Mouse (Mus musculus) embryonic facial prominence, embryonic 15.5 days (tissue): Measurements from ENCODE around the gene Spata2l. TPM values are rescaled to one million over a fixed set of nuclear protein-coding genes. Genes with fewer than 3 reads are reported as not detected.

ENCODE experiments used
- ATAC-seq: fragments of 200-750 bp; cut with Nextera tagmentation; 2 replicates; pipeline ENCODE4 v1.8.0; 2017; ENCODE audit warnings: low read depth, moderate TSS enrichment; ENCODE audit not compliant: insufficient number of reproducible peaks, low FRiP score, low TSS enrichment
- H3K27ac ChIP-seq: fragments of 300-500 bp; sonication (generic); replicated peaks from 2 replicates; pipeline ENCODE4 v1.5.1; 2015; ENCODE audit warnings: mild to moderate bottlenecking, inconsistent platforms
- H3K27me3 ChIP-seq: fragments of 300-500 bp; sonication (generic); 2 replicates; pipeline ENCODE4 v1.6.1; 2015; ENCODE audit warnings: inconsistent platforms
- H3K36me3 ChIP-seq: fragments of 300-500 bp; sonication (generic); 2 replicates; pipeline ENCODE4 v1.6.1; 2015; ENCODE audit warnings: mild to moderate bottlenecking, inconsistent platforms
- H3K4me1 ChIP-seq: fragments of 300-500 bp; sonication (generic); 2 replicates; pipeline ENCODE4 v1.6.1; 2015; ENCODE audit warnings: inconsistent platforms
- H3K4me2 ChIP-seq: fragments of 300-500 bp; sonication (generic); replicated peaks from 2 replicates; pipeline ENCODE4 v1.6.1; 2015; ENCODE audit warnings: mild to moderate bottlenecking, inconsistent platforms
- H3K4me3 ChIP-seq: fragments of 300-500 bp; sonication (generic); replicated peaks from 2 replicates; pipeline ENCODE4 v1.5.1; 2015; ENCODE audit warnings: mild to moderate bottlenecking, inconsistent platforms
- H3K9ac ChIP-seq: fragments of 300-500 bp; sonication (generic); 2 replicates; pipeline ENCODE4 v1.6.1; 2015; ENCODE audit warnings: inconsistent platforms
- H3K9me3 ChIP-seq: fragments of 300-500 bp; sonication (generic); replicated peaks from 2 replicates; pipeline ENCODE4 v1.6.1; 2016; ENCODE audit warnings: inconsistent platforms
- WGBS: fragments of 180-500 bp; shearing (Covaris S2); methylation state at CpG from one replicate; pipeline ENCODE4 v1.1.7; 2015; 5-methylcytosine and 5-hydroxymethylcytosine counted together
- polyA plus RNA-seq: library from polyadenylated mRNA; unstranded; fragments of >200 nt; fragmentation: Nextera tagmentation; extraction: Ambion mirVana; gene quantifications from 2 replicates; pipeline ENCODE4 v1.2.1, GENCODE M21; 2015

The Spata2l gene
- polyA plus RNA-seq, 1 experiment from 2014 or later = 5.7 TPM

DNA sequence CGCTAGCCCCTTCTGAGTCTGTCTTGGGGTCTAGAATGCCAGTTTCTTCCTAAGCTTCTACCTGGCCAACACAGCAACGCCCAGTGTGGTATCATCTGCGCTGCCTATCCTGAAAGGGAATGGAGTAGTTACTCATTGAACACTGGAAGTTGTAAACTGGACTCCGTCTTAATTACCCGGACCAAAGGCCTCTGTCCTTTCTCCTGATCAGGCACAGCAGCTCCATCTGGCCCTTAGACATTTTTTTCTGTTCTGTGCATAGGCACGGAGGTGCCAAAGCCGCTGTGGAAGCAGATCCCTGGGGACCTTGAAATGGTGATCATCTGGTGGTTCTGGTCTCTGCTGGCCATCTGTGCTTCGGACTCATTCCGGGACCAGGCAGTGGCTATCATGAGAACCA, 42.3 kb downstream of the Spata2l start:
- peaks cover 18% of the 10 kb centered on the region for H3K4me1 ChIP-seq
- 89% methylated on average over 9 of the region's 9 CpGs for WGBS
- no peak overlapping the region for H3K4me2 ChIP-seq
- H3K4me3 ChIP-seq = no peak overlapping the region
- H3K27me3 ChIP-seq = no peaks in the 10 kb centered on the region
- no peak overlapping the region for H3K9ac ChIP-seq
- no peaks in the 10 kb centered on the region for H3K9me3 ChIP-seq
- H3K27ac ChIP-seq = no peak overlapping the region
- no peaks in the 10 kb centered on the region for H3K36me3 ChIP-seq
- no peak for ATAC-seq

DNA sequence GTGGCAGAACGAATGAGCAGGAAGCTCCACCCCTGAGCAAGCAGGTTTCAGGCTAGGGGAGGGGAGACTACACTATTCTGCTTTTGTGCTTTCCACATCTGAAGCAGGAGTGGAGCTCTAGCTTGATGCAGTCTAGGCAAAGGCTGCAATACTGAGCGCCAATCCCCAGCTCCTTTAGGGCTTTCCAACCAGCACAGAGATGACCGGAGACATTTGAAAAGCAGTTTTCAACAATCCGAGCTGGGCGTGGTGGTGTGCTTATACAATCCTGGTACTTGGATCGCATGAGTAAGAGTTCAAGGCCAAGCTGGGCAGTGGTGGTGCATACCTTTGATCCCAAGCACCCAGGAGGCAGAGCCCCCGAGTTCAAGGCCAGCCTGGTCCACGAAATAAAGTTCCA, 44.1 kb downstream of the Spata2l start:
- no peak overlapping the region for H3K9ac ChIP-seq
- no peaks in the 10 kb centered on the region for H3K9me3 ChIP-seq
- no peak overlapping the region for H3K4me2 ChIP-seq
- peaks cover 34% of the 10 kb centered on the region for H3K4me1 ChIP-seq
- no peak overlapping the region for H3K4me3 ChIP-seq
- 54% methylated on average over 8 of the region's 8 CpGs for WGBS
- no peaks in the 10 kb centered on the region for H3K27me3 ChIP-seq
- no peak for ATAC-seq
- H3K36me3 ChIP-seq = no peaks in the 10 kb centered on the region
- no peak overlapping the region for H3K27ac ChIP-seq

DNA sequence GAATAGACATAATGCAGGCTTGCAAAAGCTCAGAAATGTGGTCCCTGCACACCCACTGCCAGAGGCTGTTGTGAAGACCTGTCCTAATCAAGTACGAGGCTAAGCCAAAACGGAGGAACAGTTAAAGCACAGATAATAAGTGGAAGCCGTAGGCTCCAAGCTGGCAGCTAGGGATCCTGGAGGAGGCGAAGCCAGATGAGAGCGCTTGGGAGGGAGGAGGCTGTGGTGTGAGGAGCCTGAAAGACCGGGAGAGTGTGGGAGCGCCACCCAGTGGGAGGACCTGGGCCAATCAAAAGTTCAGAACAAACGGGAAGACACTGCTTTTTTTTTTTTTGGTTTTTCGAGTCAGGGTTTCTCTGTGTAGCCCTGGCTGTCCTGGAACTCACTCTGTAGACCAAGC, 45.4 kb downstream of the Spata2l start:
- H3K27ac ChIP-seq = peak overlapping the region; percentile 55; the same call in 1 of the 2 replicates
- no peak for ATAC-seq
- H3K36me3 ChIP-seq = no peaks in the 10 kb centered on the region
- under 1% methylated on average over 9 of the region's 9 CpGs for WGBS
- peaks cover 46% of the 10 kb centered on the region for H3K4me1 ChIP-seq
- 0 out of 2 replicates have a peak overlapping the region, but pooled peaks have one; percentile 18 for H3K4me3 ChIP-seq
- H3K27me3 ChIP-seq = no peaks in the 10 kb centered on the region
- peak overlapping the region; percentile 32; the same call in 1 of the 2 replicates for H3K4me2 ChIP-seq
- H3K9me3 ChIP-seq = no peaks in the 10 kb centered on the region
- H3K9ac ChIP-seq = no peak overlapping the region

GRCm38 (mm10) chr8:123188841-123189240, 47.2 kb downstream of the Spata2l start:
- 55% methylated on average over 7 of the region's 7 CpGs for WGBS
- H3K9me3 ChIP-seq = no peaks in the 10 kb centered on the region
- no peaks in the 10 kb centered on the region for H3K36me3 ChIP-seq
- H3K4me2 ChIP-seq = no peak overlapping the region
- H3K27me3 ChIP-seq = no peaks in the 10 kb centered on the region
- no peak overlapping the region for H3K4me3 ChIP-seq
- no peak overlapping the region for H3K27ac ChIP-seq
- no peak for ATAC-seq
- H3K4me1 ChIP-seq = peaks cover 58% of the 10 kb centered on the region
- H3K9ac ChIP-seq = no peak overlapping the region

GRCm38 (mm10) chr8:123188006-123188405, 48.0 kb downstream of the Spata2l start:
- H3K27ac ChIP-seq = peak overlapping the region; percentile 66; the same call in 1 of the 2 replicates
- H3K9ac ChIP-seq = no peak overlapping the region
- no peaks in the 10 kb centered on the region for H3K27me3 ChIP-seq
- H3K36me3 ChIP-seq = no peaks in the 10 kb centered on the region
- no peak for ATAC-seq
- H3K4me3 ChIP-seq = no peak overlapping the region
- peaks cover 58% of the 10 kb centered on the region for H3K4me1 ChIP-seq
- H3K9me3 ChIP-seq = no peaks in the 10 kb centered on the region
- 61% methylated on average over 2 of the region's 2 CpGs for WGBS
- no peak overlapping the region for H3K4me2 ChIP-seq

DNA sequence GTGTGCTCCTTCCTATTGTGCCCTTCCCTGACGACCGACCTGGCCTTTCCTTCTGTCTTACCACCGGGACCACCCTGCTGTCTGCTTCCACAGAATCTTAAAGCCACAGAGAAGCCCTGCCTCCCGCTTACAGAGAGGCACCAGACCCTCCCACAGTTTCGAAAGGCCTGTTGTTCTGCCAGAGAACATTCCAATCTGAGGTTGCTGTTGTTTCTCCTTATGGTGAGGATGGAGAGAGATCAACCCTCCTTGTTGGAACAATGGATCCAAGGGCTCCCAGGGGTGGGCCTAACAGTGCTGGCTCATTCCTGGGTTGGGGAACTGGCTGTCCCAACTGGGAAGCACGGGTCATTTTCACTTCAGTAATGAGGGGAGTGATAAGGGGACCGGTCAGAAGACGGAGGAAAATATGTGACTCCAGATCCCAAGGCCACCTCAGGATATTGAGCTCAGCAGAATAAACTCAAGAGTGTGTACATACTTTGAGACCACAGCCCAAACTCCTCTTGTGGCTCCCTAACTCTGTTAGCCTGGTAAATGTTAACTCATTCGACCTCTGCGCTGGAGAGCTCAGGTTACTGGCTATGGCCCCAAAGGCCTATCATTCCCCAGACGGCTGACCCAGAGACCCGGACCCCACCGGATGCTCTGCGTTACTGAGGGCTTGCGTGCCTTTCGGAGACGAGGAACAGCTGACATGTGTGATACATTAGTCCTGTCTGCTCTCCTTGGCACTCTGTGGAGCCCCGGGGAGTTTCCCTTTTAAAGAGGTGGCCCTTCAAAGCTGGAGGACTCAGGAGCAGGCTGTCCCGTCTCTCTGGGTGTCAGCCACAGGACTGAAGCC, 50.2 kb downstream of the Spata2l start, which contains the start of gene Dpep1:
Gene Dpep1, plus strand, starts transcription at position 677 of the 844 bp plus-strand sequence.
- H3K4me1 ChIP-seq = peaks cover 51% of the 10 kb centered on the region
- ATAC-seq = peak; percentile 39; the same call in 1 of the 2 replicates
- H3K4me3 ChIP-seq = peak within 1 kb of the TSS; percentile 4; the same call in 1 of the 2 replicates
- no peak within 1 kb of the TSS for H3K9ac ChIP-seq
- no peaks in the 10 kb centered on the region for H3K9me3 ChIP-seq
- 21% methylated on average over 19 of the region's 19 CpGs for WGBS
- H3K27ac ChIP-seq = peak within 1 kb of the TSS; percentile 82
- no peaks in the 10 kb centered on the region for H3K27me3 ChIP-seq
- H3K4me2 ChIP-seq = peak within 1 kb of the TSS; percentile 27; the same call in 1 of the 2 replicates
- no peaks in the 10 kb centered on the region for H3K36me3 ChIP-seq

- WGBS = 59% methylated on average over 3 of the region's 3 CpGs
- Histone ChIP-seq H3K4me2 (no peak overlapping the region), H3K9me3 (no peaks in the 10 kb centered on the region), H3K27me3 (no peaks in the 10 kb centered on the region), H3K4me3 (no peak overlapping the region), H3K9ac (no peak overlapping the region), H3K27ac (no peak overlapping the region), H3K36me3 (no peaks in the 10 kb centered on the region), H3K4me1 (peaks cover 19% of the 10 kb centered on the region)
- no peak for ATAC-seq
Observed at GRCm38 (mm10) chr8:123181391-123181790, 54.6 kb downstream of the Spata2l start.

Other genes with a start within 250 kb of the Spata2l start
- 56.3 and 69.1 TPM in 2 replicates for gene Ankrd11, start 194.0 kb downstream of the Spata2l start, polyA plus RNA-seq
- gene Spg7, start 173.3 kb downstream of the Spata2l start, polyA plus RNA-seq = 40.8 and 41.5 TPM in 2 replicates
- 1,311 and 1,540 TPM in 2 replicates for gene Rpl13, start 133.9 kb downstream of the Spata2l start, polyA plus RNA-seq
- gene Cpne7, start 118.9 kb downstream of the Spata2l start, polyA plus RNA-seq = 6.5 and 6.9 TPM in 2 replicates
- gene Sult5a1, start 77.9 kb downstream of the Spata2l start, polyA plus RNA-seq = 47.8 and 50.7 TPM in 2 replicates
- gene Dpep1, start 50.0 kb downstream of the Spata2l start, polyA plus RNA-seq = 14.3 and 18.6 TPM in 2 replicates
- 165 TPM in 2 replicates for gene Chmp1a, start 23.5 kb downstream of the Spata2l start, polyA plus RNA-seq
- gene Spata33, start 23.4 kb downstream of the Spata2l start, polyA plus RNA-seq = 6.9 and 9.8 TPM in 2 replicates
- 36.2 and 38.3 TPM in 2 replicates for gene Cdk10, start 11.4 kb downstream of the Spata2l start, polyA plus RNA-seq
- 26.3 and 28.7 TPM in 2 replicates for gene Zfp276, start 18.0 kb upstream of the Spata2l start, polyA plus RNA-seq
- 28.0 and 31.4 TPM in 2 replicates for gene Vps9d1, start 18.1 kb upstream of the Spata2l start, polyA plus RNA-seq
- gene Fanca, start 82.3 kb upstream of the Spata2l start, polyA plus RNA-seq = 21.0 and 25.4 TPM in 2 replicates
- 2.5 and 3.4 TPM in 2 replicates for gene Spire2, start 96.5 kb upstream of the Spata2l start, polyA plus RNA-seq
- gene Tcf25, start 137.5 kb upstream of the Spata2l start, polyA plus RNA-seq = 174 and 176 TPM in 2 replicates
- 0.38 and 0.47 TPM in 2 replicates for gene Mc1r, start 170.9 kb upstream of the Spata2l start, polyA plus RNA-seq
- 43.1 and 48.1 TPM in 2 replicates for gene Tubb3, start 175.2 kb upstream of the Spata2l start, polyA plus RNA-seq
- 40.4 and 40.5 TPM in 2 replicates for gene Def8, start 187.3 kb upstream of the Spata2l start, polyA plus RNA-seq
- gene Afg3l1, start 241.7 kb upstream of the Spata2l start, polyA plus RNA-seq = 50.5 and 55.8 TPM in 2 replicates